Mouse (Mus musculus) kidney, postnatal 0 days (tissue): ENCODE data around the gene Lin28b. TPM values are rescaled to one million over a fixed set of nuclear protein-coding genes. Genes with fewer than 3 reads are reported as not detected.
A peak's percentile ranks its signal among the peaks of the same experiment; 100 is the strongest.

ENCODE experiments used
- ATAC-seq: fragments of 200-750 bp; cut with Nextera tagmentation; replicated peaks from 2 replicates; pipeline ENCODE4 v1.8.0; 2017; ENCODE audit warnings: low read depth, moderate number of reproducible peaks, moderate TSS enrichment, moderate library complexity; ENCODE audit not compliant: low FRiP score
- DNase-seq: peaks from one replicate; pipeline ENCODE4 v3.0.0-alpha.2; 2016; ENCODE audit warnings: low spot score
- H3K27ac ChIP-seq: fragments of 300-500 bp; sonication (generic); 2 replicates; pipeline ENCODE4 v1.5.1; 2014; ENCODE audit warnings: mild to moderate bottlenecking
- H3K27me3 ChIP-seq: fragments of 300-500 bp; sonication (generic); 2 replicates; pipeline ENCODE4 v1.6.1; 2014; ENCODE audit warnings: low read length, mixed read lengths; ENCODE audit not compliant: insufficient read depth
- H3K36me3 ChIP-seq: fragments of 300-500 bp; sonication (generic); 2 replicates; pipeline ENCODE4 v1.6.1; 2014; ENCODE audit warnings: low read length, mixed read lengths; ENCODE audit not compliant: insufficient read depth
- H3K4me1 ChIP-seq: fragments of 300-500 bp; sonication (generic); replicated peaks from 2 replicates; pipeline ENCODE4 v1.6.1; 2014; ENCODE audit warnings: antibody characterized with exemption, low read length, mixed read lengths; ENCODE audit not compliant: insufficient read depth
- H3K4me2 ChIP-seq: fragments of 300-500 bp; sonication (generic); 2 replicates; pipeline ENCODE4 v1.6.1; 2014; ENCODE audit warnings: mild to moderate bottlenecking, low read length, moderate library complexity, mixed read lengths
- H3K4me3 ChIP-seq: fragments of 300-500 bp; sonication (generic); replicated peaks from 2 replicates; pipeline ENCODE4 v1.5.1; 2014; ENCODE audit warnings: low read depth, low read length
- H3K9ac ChIP-seq: fragments of 300-500 bp; sonication (generic); 2 replicates; pipeline ENCODE4 v1.6.1; 2014; ENCODE audit warnings: low read depth, low read length
- H3K9me3 ChIP-seq: fragments of 300-500 bp; sonication (generic); replicated peaks from 2 replicates; pipeline ENCODE4 v1.6.1; 2016; ENCODE audit warnings: low read length, inconsistent platforms, mixed read lengths
- CTCF ChIP-seq: IDR thresholded peaks from 2 replicates; pipeline ENCODE4 v1.5.1; 2016; ENCODE audit warnings: antibody characterized with exemption, low read depth, mild to moderate bottlenecking, moderate library complexity
- WGBS: fragments of 180-500 bp; shearing (Covaris S2); extraction: QIAGEN DNeasy Blood & Tissue Kit; methylation state at CpG from one replicate; pipeline ENCODE4 v1.1.7; 2014; 5-methylcytosine and 5-hydroxymethylcytosine counted together
- polyA plus RNA-seq: library from polyadenylated mRNA; unstranded; fragments of >200 nt; fragmentation: Nextera tagmentation; extraction: Ambion mirVana; gene quantifications from 2 replicates; pipeline ENCODE4 v1.2.1, GENCODE M21; 2015

Lin28b gene
- polyA plus RNA-seq, 1 experiment from 2014 or later = 0.14 TPM

GRCm38 (mm10) chr10:45381937-45382636 lies 104.1 kb downstream of the Lin28b start:
- peak; percentile 63 for TF ChIP-seq CTCF
- Histone ChIP-seq H3K4me3 (no peak overlapping the region), H3K4me1 (no peaks in the 10 kb centered on the region), H3K27ac (no peak overlapping the region), H3K9me3 (no peaks in the 10 kb centered on the region), H3K9ac (no peak overlapping the region), H3K4me2 (no peak overlapping the region), H3K27me3 (no peaks in the 10 kb centered on the region), H3K36me3 (no peaks in the 10 kb centered on the region)
- peak; percentile 64 for DNase-seq
- no peak for ATAC-seq

GRCm38 (mm10) chr10:45378269-45378668 lies 107.9 kb downstream of the Lin28b start:
- Histone ChIP-seq H3K9me3 (no peaks in the 10 kb centered on the region), H3K9ac (no peak overlapping the region)
- 88% methylated on average over 3 of the region's 3 CpGs for WGBS

GRCm38 (mm10) chr10:45372994-45373692 lies 113.1 kb downstream of the Lin28b start:
- H3K9ac ChIP-seq = no peak overlapping the region
- H3K27me3 ChIP-seq = no peaks in the 10 kb centered on the region
- H3K4me3 ChIP-seq = no peak overlapping the region
- H3K4me1 ChIP-seq = no peaks in the 10 kb centered on the region
- H3K36me3 ChIP-seq = no peaks in the 10 kb centered on the region
- no peak overlapping the region for H3K4me2 ChIP-seq
- DNase-seq (peak; percentile 83), ATAC-seq (peak; percentile 63; the same call in 1 of the 2 replicates)
- H3K9me3 ChIP-seq = no peaks in the 10 kb centered on the region
- no peak overlapping the region for H3K27ac ChIP-seq
- TF ChIP-seq CTCF = peak; percentile 85
- WGBS = 45% methylated on average over 4 of the region's 4 CpGs

More at GRCm38 (mm10) chr10:45378269-45378668, 107.9 kb downstream of the Lin28b start:
- DNase-seq = no peak
- Histone ChIP-seq H3K36me3 (no peaks in the 10 kb centered on the region), H3K4me1 (no peaks in the 10 kb centered on the region), H3K4me3 (no peak overlapping the region), H3K4me2 (no peak overlapping the region), H3K27ac (no peak overlapping the region), H3K27me3 (no peaks in the 10 kb centered on the region)
- no peak for TF ChIP-seq CTCF
- ATAC-seq = no peak

- 40% methylated on average over 2 of the region's 2 CpGs for WGBS
These were observed 115.7 kb downstream of the Lin28b start for GRCm38 (mm10) chr10:45370545-45370944.

GRCm38 (mm10) chr10:45369639-45370038 lies 116.6 kb downstream of the Lin28b start:
- ATAC-seq (no peak), DNase-seq (no peak)
- no peak overlapping the region for H3K9ac ChIP-seq
- no peak for TF ChIP-seq CTCF
- no peak overlapping the region for H3K4me3 ChIP-seq
- H3K27me3 ChIP-seq = no peaks in the 10 kb centered on the region
- H3K4me2 ChIP-seq = no peak overlapping the region
- WGBS = 78% methylated on average over 3 of the region's 3 CpGs
- no peaks in the 10 kb centered on the region for H3K9me3 ChIP-seq
- H3K27ac ChIP-seq = no peak overlapping the region
- no peaks in the 10 kb centered on the region for H3K36me3 ChIP-seq
- H3K4me1 ChIP-seq = no peaks in the 10 kb centered on the region

More at GRCm38 (mm10) chr10:45370545-45370944, 115.7 kb downstream of the Lin28b start:
- no peak for ATAC-seq
- Histone ChIP-seq H3K9ac (no peak overlapping the region), H3K27ac (no peak overlapping the region), H3K4me3 (no peak overlapping the region), H3K27me3 (no peaks in the 10 kb centered on the region), H3K4me2 (no peak overlapping the region), H3K9me3 (no peaks in the 10 kb centered on the region), H3K4me1 (no peaks in the 10 kb centered on the region), H3K36me3 (no peaks in the 10 kb centered on the region)
- TF ChIP-seq CTCF = no peak
- DNase-seq = peak; percentile 75

- DNase-seq = no peak
- ATAC-seq = no peak
- H3K36me3 ChIP-seq = no peaks in the 10 kb centered on the region
- H3K27me3 ChIP-seq = no peaks in the 10 kb centered on the region
- H3K9me3 ChIP-seq = no peaks in the 10 kb centered on the region
- H3K4me2 ChIP-seq = no peak overlapping the region
- H3K9ac ChIP-seq = no peak overlapping the region
- H3K4me1 ChIP-seq = no peaks in the 10 kb centered on the region
- H3K27ac ChIP-seq = no peak overlapping the region
- 86% methylated on average over 17 of the region's 17 CpGs for WGBS
- no peak overlapping the region for H3K4me3 ChIP-seq
- peak; percentile 34; the same call in 1 of the 2 replicates for TF ChIP-seq CTCF
These were observed 119.0 kb downstream of the Lin28b start for GRCm38 (mm10) chr10:45366987-45367705.
